Mouse (Mus musculus) MEL (cell line): Measurements from ENCODE around the gene Zdhhc12. TPM values are rescaled to one million over a fixed set of nuclear protein-coding genes. Genes with fewer than 3 reads are reported as not detected.

ENCODE experiments used
- DNase-seq: peaks from one replicate; pipeline ENCODE4 v3.0.0; 2011; ENCODE audit warnings: low read depth, low spot score
- H3K27ac ChIP-seq: 2 replicates; pipeline ENCODE4 v1.5.1; 2012; ENCODE audit warnings: low read depth, mild to moderate bottlenecking, control low read depth, low read length, moderate library complexity; ENCODE audit not compliant: control insufficient read depth
- H3K27me3 ChIP-seq, 2 experiments: fragments of 150-350 bp in 1 of 2; sonication (generic) in 1 of 2; 2 replicates each; pipeline ENCODE4 v1.6.1; 2012; ENCODE audit warnings: low read length in 2 of 2, mild to moderate bottlenecking in 2 of 2, improper control_type of control experiment in 1 of 2, moderate library complexity in 1 of 2; ENCODE audit not compliant: insufficient read depth in 2 of 2, control insufficient read depth in 1 of 2
- H3K36me3 ChIP-seq, 2 experiments: 2 replicates each; pipeline ENCODE4 v1.6.1; 2012 to 2014; ENCODE audit warnings: low read length in 2 of 2, improper control_type of control experiment in 1 of 2, inconsistent platforms in 1 of 2, mild to moderate bottlenecking in 1 of 2; ENCODE audit not compliant: insufficient read depth in 2 of 2, control insufficient read depth in 1 of 2
- H3K4me1 ChIP-seq, 2 experiments: fragments of 150-350 bp in 1 of 2; sonication (generic) in 1 of 2; 2 replicates each; pipeline ENCODE4 v1.6.1; 2012; ENCODE audit warnings: low read length in 2 of 2, improper control_type of control experiment in 1 of 2, mild to moderate bottlenecking in 1 of 2; ENCODE audit not compliant: insufficient read depth in 2 of 2, control insufficient read depth in 1 of 2
- H3K4me3 ChIP-seq, 2 experiments: fragments of 150-350 bp in 1 of 2; sonication (generic) in 1 of 2; 2 replicates each; pipeline ENCODE4 v1.5.1; 2012; ENCODE audit warnings: low read depth in 2 of 2, low read length in 2 of 2, mild to moderate bottlenecking in 2 of 2, moderate library complexity in 2 of 2, control low read depth in 1 of 2, improper control_type of control experiment in 1 of 2; ENCODE audit not compliant: control insufficient read depth in 1 of 2, insufficient read depth in 1 of 2
- H3K79me2 ChIP-seq: 2 replicates; pipeline ENCODE4 v1.6.1; 2012; ENCODE audit warnings: mild to moderate bottlenecking, low read length, moderate library complexity; ENCODE audit not compliant: control insufficient read depth, poor library complexity, insufficient read depth
- H3K9ac ChIP-seq: 2 replicates; pipeline ENCODE4 v1.6.1; 2012; ENCODE audit warnings: low read depth, mild to moderate bottlenecking, control low read depth, low read length, moderate library complexity; ENCODE audit not compliant: control insufficient read depth, poor library complexity, severe bottlenecking
- H3K9me3 ChIP-seq: fragments of 150-350 bp; sonication (generic); replicated peaks from 2 replicates; pipeline ENCODE4 v1.6.1; 2012; ENCODE audit warnings: mild to moderate bottlenecking, low read length, improper control_type of control experiment, moderate library complexity; ENCODE audit not compliant: insufficient read depth
- BHLHE40 ChIP-seq: IDR thresholded peaks from 2 replicates; pipeline ENCODE4 v1.6.1; 2012; ENCODE audit warnings: low read depth, mild to moderate bottlenecking, inconsistent platforms, low read length, improper control_type of control experiment, borderline replicate concordance
- CHD2 ChIP-seq: IDR thresholded peaks from 2 replicates; pipeline ENCODE4 v1.6.1; 2011; ENCODE audit warnings: low read length, improper control_type of control experiment
- CTCF ChIP-seq, 3 experiments: IDR thresholded peaks in 2 of 3; conservative IDR thresholded peaks in 1 of 3; 2 replicates each; pipeline ENCODE4 v1.5.1; 2011 to 2012; ENCODE audit warnings: low read length in 3 of 3, low read depth in 2 of 3, mild to moderate bottlenecking in 2 of 3, improper control_type of control experiment in 1 of 3, inconsistent platforms in 1 of 3, mixed read lengths in 1 of 3, moderate library complexity in 1 of 3; ENCODE audit not compliant: control insufficient read depth in 1 of 3, insufficient read depth in 1 of 3, poor library complexity in 1 of 3, severe bottlenecking in 1 of 3
- E2F4 ChIP-seq: IDR thresholded peaks from 2 replicates; pipeline ENCODE4 v1.6.1; 2011; ENCODE audit warnings: low read depth, low read length, improper control_type of control experiment, borderline replicate concordance
- ELF1 ChIP-seq: IDR thresholded peaks from 2 replicates; pipeline ENCODE4 v1.6.1; 2014; ENCODE audit warnings: low read depth, mild to moderate bottlenecking, inconsistent platforms, low read length, improper control_type of control experiment, moderate library complexity
- EP300 ChIP-seq, 2 experiments: IDR thresholded peaks; 2 replicates each; pipeline ENCODE4 v1.6.1; 2011; ENCODE audit warnings: improper control_type of control experiment in 2 of 2, low read length in 2 of 2, low read depth in 1 of 2, mild to moderate bottlenecking in 1 of 2
- ETS1 ChIP-seq: IDR thresholded peaks from 2 replicates; pipeline ENCODE4 v1.6.1; 2012; ENCODE audit warnings: low read depth, mild to moderate bottlenecking, inconsistent platforms, low read length, improper control_type of control experiment, moderate library complexity
- GABPA ChIP-seq: IDR thresholded peaks from 2 replicates; pipeline ENCODE4 v1.6.1; 2012; ENCODE audit warnings: low read depth, mild to moderate bottlenecking, inconsistent platforms, low read length, improper control_type of control experiment, moderate library complexity
- GATA1 ChIP-seq: IDR thresholded peaks from 2 replicates; pipeline ENCODE4 v1.6.1; 2011; ENCODE audit warnings: low read depth, low read length, improper control_type of control experiment
- HCFC1 ChIP-seq: IDR thresholded peaks from 2 replicates; pipeline ENCODE4 v1.6.1; 2012; ENCODE audit warnings: low read depth, mild to moderate bottlenecking, inconsistent platforms, low read length, improper control_type of control experiment, moderate library complexity
- JUND ChIP-seq: IDR thresholded peaks from 2 replicates; pipeline ENCODE4 v1.6.1; 2011; ENCODE audit warnings: low read depth, mild to moderate bottlenecking, improper control_type of control experiment, low read length
- KAT2A ChIP-seq: conservative IDR thresholded peaks from 2 replicates; pipeline ENCODE4 v1.6.1; 2012; ENCODE audit warnings: low read depth, low read length, improper control_type of control experiment, inconsistent platforms
- MAFK ChIP-seq: IDR thresholded peaks from 2 replicates; pipeline ENCODE4 v1.6.1; 2011; ENCODE audit warnings: low read depth, mild to moderate bottlenecking, low read length, improper control_type of control experiment, borderline replicate concordance
- MAX ChIP-seq: IDR thresholded peaks from 2 replicates; pipeline ENCODE4 v1.6.1; 2011; ENCODE audit warnings: low read length, improper control_type of control experiment
- MAZ ChIP-seq: IDR thresholded peaks from 2 replicates; pipeline ENCODE4 v1.6.1; 2012; ENCODE audit warnings: low read depth, mild to moderate bottlenecking, inconsistent platforms, low read length, improper control_type of control experiment
- MEF2A ChIP-seq: IDR thresholded peaks from 2 replicates; pipeline ENCODE4 v1.6.1; 2014; ENCODE audit warnings: low read depth, mild to moderate bottlenecking, inconsistent platforms, low read length, improper control_type of control experiment; ENCODE audit not compliant: poor library complexity, insufficient replicate concordance, severe bottlenecking; ENCODE audit errors: extremely low read depth
- MXI1 ChIP-seq: IDR thresholded peaks from 2 replicates; pipeline ENCODE4 v1.6.1; 2011; ENCODE audit warnings: mild to moderate bottlenecking, low read depth, low read length, improper control_type of control experiment
- MYB ChIP-seq: IDR thresholded peaks from 2 replicates; pipeline ENCODE4 v1.6.1; 2011; ENCODE audit warnings: mild to moderate bottlenecking, low read depth, low read length, improper control_type of control experiment
- MYC ChIP-seq: IDR thresholded peaks from 2 replicates; pipeline ENCODE4 v1.6.1; 2011; ENCODE audit warnings: low read depth, mild to moderate bottlenecking, low read length, improper control_type of control experiment, moderate library complexity
- NELFE ChIP-seq: IDR thresholded peaks from 2 replicates; pipeline ENCODE4 v1.6.1; 2011; ENCODE audit warnings: low read depth, low read length, improper control_type of control experiment
- NRF1 ChIP-seq: IDR thresholded peaks from 2 replicates; pipeline ENCODE4 v1.6.1; 2014; ENCODE audit warnings: low read depth, mild to moderate bottlenecking, inconsistent platforms, low read length, improper control_type of control experiment, moderate library complexity; ENCODE audit not compliant: poor library complexity, insufficient read depth, severe bottlenecking
- POLR2AphosphoS2 ChIP-seq: IDR thresholded peaks from 2 replicates; pipeline ENCODE4 v1.6.1; 2011; ENCODE audit warnings: low read length, improper control_type of control experiment
- POLR2AphosphoS5 ChIP-seq: IDR thresholded peaks from 2 replicates; pipeline ENCODE4 v1.6.1; 2012; ENCODE audit warnings: low read depth, borderline replicate concordance, mild to moderate bottlenecking, inconsistent platforms, low read length, moderate library complexity, mixed read lengths
- RAD21 ChIP-seq: IDR thresholded peaks from 2 replicates; pipeline ENCODE4 v1.6.1; 2011; ENCODE audit warnings: mild to moderate bottlenecking, low read depth, low read length, improper control_type of control experiment
- RCOR1 ChIP-seq: IDR thresholded peaks from 2 replicates; pipeline ENCODE4 v1.6.1; 2012; ENCODE audit warnings: low read depth, mild to moderate bottlenecking, inconsistent platforms, low read length, improper control_type of control experiment
- SIN3A ChIP-seq: IDR thresholded peaks from 2 replicates; pipeline ENCODE4 v1.6.1; 2012; ENCODE audit warnings: low read length, improper control_type of control experiment, inconsistent platforms
- SMC3 ChIP-seq: IDR thresholded peaks from 2 replicates; pipeline ENCODE4 v1.6.1; 2011; ENCODE audit warnings: low read depth, low read length, improper control_type of control experiment
- TAL1 ChIP-seq: IDR thresholded peaks from 2 replicates; pipeline ENCODE4 v1.6.1; 2012; ENCODE audit warnings: mild to moderate bottlenecking, inconsistent platforms, low read length, moderate library complexity, mixed read lengths
- TBP ChIP-seq: IDR thresholded peaks from 2 replicates; pipeline ENCODE4 v1.8.0; 2011; ENCODE audit warnings: low read depth, low read length, improper control_type of control experiment
- TCF12 ChIP-seq: IDR thresholded peaks from 2 replicates; pipeline ENCODE4 v1.6.1; 2014; ENCODE audit warnings: low read depth, mild to moderate bottlenecking, inconsistent platforms, low read length, improper control_type of control experiment, moderate library complexity
- UBTF ChIP-seq: IDR thresholded peaks from 2 replicates; pipeline ENCODE4 v1.6.1; 2012; ENCODE audit warnings: low read depth, mild to moderate bottlenecking, inconsistent platforms, low read length, improper control_type of control experiment, moderate library complexity, borderline replicate concordance; ENCODE audit not compliant: insufficient read depth
- USF1 ChIP-seq: IDR thresholded peaks from 2 replicates; pipeline ENCODE4 v1.6.1; 2014; ENCODE audit warnings: low read depth, mild to moderate bottlenecking, inconsistent platforms, low read length, improper control_type of control experiment, moderate library complexity
- USF2 ChIP-seq, 2 experiments: IDR thresholded peaks; 2 replicates each; pipeline ENCODE4 v1.6.1; 2011 to 2012; ENCODE audit warnings: improper control_type of control experiment in 2 of 2, low read length in 2 of 2, borderline replicate concordance in 1 of 2, inconsistent platforms in 1 of 2, low read depth in 1 of 2, mild to moderate bottlenecking in 1 of 2; ENCODE audit not compliant: insufficient read depth in 1 of 2
- ZC3H11A ChIP-seq: IDR thresholded peaks from 2 replicates; pipeline ENCODE4 v1.6.1; 2012; ENCODE audit warnings: low read depth, mild to moderate bottlenecking, inconsistent platforms, low read length, improper control_type of control experiment
- ZKSCAN1 ChIP-seq: IDR thresholded peaks from 2 replicates; pipeline ENCODE4 v1.6.1; 2012; ENCODE audit warnings: low read depth, mild to moderate bottlenecking, inconsistent platforms, low read length, improper control_type of control experiment, moderate library complexity
- ZMIZ1 ChIP-seq: IDR thresholded peaks from 2 replicates; pipeline ENCODE4 v1.6.1; 2012; ENCODE audit warnings: low read depth, mild to moderate bottlenecking, inconsistent platforms, low read length, improper control_type of control experiment, moderate library complexity
- ZNF384 ChIP-seq: IDR thresholded peaks from 2 replicates; pipeline ENCODE4 v1.6.1; 2012; ENCODE audit warnings: low read depth, mild to moderate bottlenecking, inconsistent platforms, low read length, improper control_type of control experiment
- polyA plus RNA-seq, 2 experiments: library from polyadenylated mRNA; stranded (reverse) in 1 of 2; unstranded in 1 of 2; fragments of >175 nt in 1 of 2; fragments of >200 nt in 1 of 2; gene quantifications; 2 replicates each; pipeline versions ENCODE4 v1.2.1 to v1.2.4; 2012; ENCODE audit warnings: low replicate concordance in 2 of 2, low read depth in 1 of 2; ENCODE audit not compliant: insufficient read length in 2 of 2, insufficient read depth in 1 of 2, missing spikeins in 1 of 2
- total RNA-seq: library from RNA; depleted of rRNA; stranded (reverse); fragments of 300-350 nt; gene quantifications from 2 replicates; pipeline ENCODE4 v1.2.3, GENCODE M21; 2012

The Zdhhc12 gene
- total and polyA plus RNA-seq, 3 experiments, result 25.1 to 42.1 TPM; not detected in 1

GRCm38 (mm10) chr2:30049831-30050230 is 43.6 kb downstream of the Zdhhc12 start:
- H3K79me2 ChIP-seq, result peaks cover 13% of the 10 kb centered on the region
- DNase-seq, result peak; percentile 94
- no peaks in the 10 kb centered on the region for H3K9me3 ChIP-seq
- H3K9ac ChIP-seq, result peak overlapping the region; percentile 87
- H3K4me1 ChIP-seq, result peaks cover 2 to 28% of the 10 kb centered on the region in 2 experiments
- no peaks in the 10 kb centered on the region for H3K27me3 ChIP-seq
- peaks cover 0 to 20% of the 10 kb centered on the region in 2 experiments; a peak in 2 of 4 replicates for H3K36me3 ChIP-seq
- peak overlapping the region; percentile 61; a peak in 3 of 4 replicates for H3K4me3 ChIP-seq
- peak overlapping the region; percentile 98 for H3K27ac ChIP-seq
- TF ChIP-seq SIN3A (0 out of 2 replicates have a peak, but pooled peaks have one; percentile 40), ZNF384 (no peak), MAZ (no peak), ZC3H11A (no peak), TBP (peak; percentile 91), POLR2AphosphoS2 (no peak), SMC3 (no peak), BHLHE40 (no peak), RAD21 (no peak), TAL1 (peak; percentile 86), GATA1 (peak; percentile 69), TCF12 (peak; percentile 56), RCOR1 (peak; percentile 54), MAFK (no peak), EP300 (IDR thresholded peaks at IDR 0.05; ENCODE audit: low read depth in 1 of 2, low read length in 2 of 2) (peak in 1 of 2 experiments; percentile 56), E2F4 (no peak), MXI1 (0 out of 2 replicates have a peak, but pooled peaks have one; percentile 3), GABPA (no peak), POLR2AphosphoS5 (no peak; the same call in 1 of the 2 replicates), MEF2A (no peak), ETS1 (peak; percentile 44; the same call in 1 of the 2 replicates), MYB (no peak), USF1 (no peak), CTCF (IDR thresholded peaks at IDR 0.05 in 2 of 3, conservative IDR thresholded peaks at IDR 0.05 in 1 of 3; ENCODE audit: control insufficient read depth in 1 of 3, insufficient read depth in 1 of 3, low read depth in 2 of 3, low read length in 3 of 3, poor library complexity in 1 of 3, severe bottlenecking in 1 of 3) (no peak), NRF1 (no peak), USF2 (IDR thresholded peaks at IDR 0.05; ENCODE audit: borderline replicate concordance in 1 of 2, insufficient read depth in 1 of 2, low read depth in 1 of 2, low read length in 2 of 2) (no peak), JUND (no peak), ELF1 (no peak; the same call in 1 of the 2 replicates), NELFE (peak; percentile 46), MYC (peak; percentile 79), HCFC1 (peak; percentile 66), ZMIZ1 (no peak), MAX (peak; percentile 40; the same call in 1 of the 2 replicates), UBTF (no peak), KAT2A (no peak), ZKSCAN1 (no peak), CHD2 (no peak)
